Comparison of ENCODE assay signal across 12 mouse cellular contexts in the genomic region with DNA sequence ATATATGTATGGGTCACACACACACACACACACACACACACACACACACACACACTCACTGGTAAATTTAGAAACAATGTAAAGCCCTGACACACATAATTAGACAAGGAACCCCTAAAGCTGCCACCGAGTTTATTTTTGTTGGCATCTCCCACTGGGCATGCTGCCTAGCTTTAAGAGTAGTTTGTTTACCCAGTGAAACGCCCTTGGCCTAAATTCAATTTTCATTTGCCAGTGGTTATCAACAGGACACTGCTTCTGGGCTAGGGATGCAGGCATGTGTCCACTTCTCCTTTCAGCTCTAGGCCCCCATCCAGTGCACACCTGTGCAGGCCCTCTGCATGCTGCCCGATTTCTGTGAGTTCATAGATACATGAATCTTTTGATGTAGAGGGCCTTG.
DNase-seq lines count a peak whose midpoint lies in the region.
"Had no signal": no experiment of that assay in that cellular context is flagged by ENCODE, and none has a peak within 500 bp of the region (broad histone marks: within the 10 kb centered on the region; RNA-seq: fewer than 3 reads in every experiment).

No protein-coding gene starts in this region.

- no peaks in the 10 kb centered on the region for H3K9me3 ChIP-seq in heart, embryonic 10.5 days
- H3K9me3 ChIP-seq: hindbrain, embryonic 15.5 days had no signal

- 63% methylated on average over 3 of the region's 3 CpGs for WGBS in heart, embryonic 10.5 days
- WGBS in large intestine, adult 2 months, result 24% methylated on average over 3 of the region's 3 CpGs

- H3K4me3 ChIP-seq in heart, embryonic 10.5 days, result no peak overlapping the region
- H3K4me3 ChIP-seq: heart, adult 2 months; hindbrain, embryonic 15.5 days had no signal

- no peak overlapping the region for H3K27ac ChIP-seq in heart, embryonic 10.5 days
- H3K27ac ChIP-seq: heart, adult 2 months; hindbrain, embryonic 15.5 days had no signal

- H3K4me1 ChIP-seq in heart, embryonic 10.5 days, result 0 out of 2 replicates have a peak, but pooled peaks cover 3% of the 10 kb centered on the region

- H3K36me3 ChIP-seq in heart, embryonic 10.5 days, result no peaks in the 10 kb centered on the region
- H3K36me3 ChIP-seq: hindbrain, embryonic 15.5 days had no signal

- peak; percentile 92 for DNase-seq in heart, adult 11 months
- DNase-seq in heart, embryonic 10.5 days (ENCODE audit: low spot score), result no peak
- DNase-seq in urinary bladder, postnatal 14 days (ENCODE audit: low spot score), result peak; percentile 3
- no peak for DNase-seq in urinary bladder, adult 2 months (ENCODE audit: low spot score)
- DNase-seq in large intestine, adult 2 months (ENCODE audit: low read depth, low spot score), result peak; percentile 31
- peak; percentile 27 to 36 for DNase-seq in lung, postnatal 4 days
- DNase-seq in thymus, postnatal 10 days (ENCODE audit: low spot score in 2 of 2), result no peak
- no peak for DNase-seq in thymus, postnatal 0 days (ENCODE audit: low spot score)
- DNase-seq: liver, postnatal 0 days; thymus, postnatal 25 days had no signal

- no peaks in the 10 kb centered on the region for H3K27me3 ChIP-seq in heart, embryonic 10.5 days (ENCODE audit: insufficient read depth, poor library complexity, severe bottlenecking)
- H3K27me3 ChIP-seq: hindbrain, embryonic 15.5 days had no signal

Comparison
In these comparisons a context has a peak if more than half of its experiments do, and no peak if none do; other contexts are left out.
1. DNase-seq: peak in heart, adult 11 months (single experiment), urinary bladder, postnatal 14 days (single experiment), large intestine, adult 2 months (single experiment) and lung, postnatal 4 days (2 of 2); none in heart, embryonic 10.5 days (single experiment), urinary bladder, adult 2 months (single experiment), thymus, postnatal 10 days (0 of 2) and thymus, postnatal 0 days (single experiment).